Mouse (Mus musculus) kidney, adult 2 months (tissue): ENCODE data around the gene Ubash3b. TPM values are rescaled to one million over a fixed set of nuclear protein-coding genes. Genes with fewer than 3 reads are reported as not detected.

Experiments
- DNase-seq: peaks from one replicate; pipeline ENCODE4 v3.0.0; 2021
- H3K27ac ChIP-seq: fragments of 200-500 bp; 2 replicates; pipeline ENCODE4 v1.5.1; 2012; ENCODE audit warnings: low read depth, low read length, control low read depth, inconsistent platforms; ENCODE audit not compliant: insufficient read depth
- H3K27me3 ChIP-seq: fragments of 200-500 bp; replicated peaks from 2 replicates; pipeline ENCODE4 v1.6.1; 2012; ENCODE audit warnings: mild to moderate bottlenecking, moderate library complexity, low read length, inconsistent platforms; ENCODE audit not compliant: control insufficient read depth, insufficient read depth
- H3K36me3 ChIP-seq: fragments of 200-500 bp; 2 replicates; pipeline ENCODE4 v1.6.1; 2012; ENCODE audit warnings: mild to moderate bottlenecking, moderate library complexity, low read length, inconsistent platforms; ENCODE audit not compliant: control insufficient read depth, insufficient read depth
- H3K4me1 ChIP-seq: fragments of 200-500 bp; 2 replicates; pipeline ENCODE4 v1.6.1; 2011; ENCODE audit warnings: low read length; ENCODE audit not compliant: control insufficient read depth, insufficient read depth
- H3K4me3 ChIP-seq: fragments of 200-500 bp; 2 replicates; pipeline ENCODE4 v1.5.1; 2011; ENCODE audit warnings: mild to moderate bottlenecking, low read depth, low read length, control low read depth; ENCODE audit not compliant: insufficient read depth
- CTCF ChIP-seq: fragments of 200-500 bp; conservative IDR thresholded peaks from 2 replicates; pipeline ENCODE4 v1.5.1; 2011; ENCODE audit warnings: low read depth, mild to moderate bottlenecking, control low read depth, low read length, moderate library complexity, mixed read lengths; ENCODE audit not compliant: insufficient read depth, insufficient read length
- POLR2A ChIP-seq: fragments of 200-500 bp; IDR thresholded peaks from one replicate; pipeline ENCODE4 v1.6.1; 2011; ENCODE audit warnings: low read depth, low read length, control low read depth
- WGBS: fragments of 180-500 bp; shearing (Covaris S2); methylation state at CpG from one replicate; pipeline ENCODE4 v1.1.7; 2018; 5-methylcytosine and 5-hydroxymethylcytosine counted together
- polyA plus RNA-seq: library from polyadenylated mRNA; depleted of rRNA; stranded (reverse); fragments of >200 nt; gene quantifications from 2 replicates; pipeline ENCODE4 v1.2.3, GENCODE M21; 2012

The Ubash3b gene
- polyA plus RNA-seq, 1 experiment, result 2.3 TPM

GRCm38 (mm10) chr9:41020486-41020885, 141.0 kb downstream of the Ubash3b start:
- Histone ChIP-seq H3K27ac (no peak overlapping the region), H3K4me1 (peaks cover 3% of the 10 kb centered on the region; the same call in 1 of the 2 replicates), H3K4me3 (no peak overlapping the region), H3K27me3 (no peaks in the 10 kb centered on the region), H3K36me3 (peaks cover 2% of the 10 kb centered on the region; the same call in 1 of the 2 replicates)
- DNase-seq, result no peak
- WGBS, result 90% methylated on average over 3 of the region's 3 CpGs
- TF ChIP-seq POLR2A, result no peak

DNA sequence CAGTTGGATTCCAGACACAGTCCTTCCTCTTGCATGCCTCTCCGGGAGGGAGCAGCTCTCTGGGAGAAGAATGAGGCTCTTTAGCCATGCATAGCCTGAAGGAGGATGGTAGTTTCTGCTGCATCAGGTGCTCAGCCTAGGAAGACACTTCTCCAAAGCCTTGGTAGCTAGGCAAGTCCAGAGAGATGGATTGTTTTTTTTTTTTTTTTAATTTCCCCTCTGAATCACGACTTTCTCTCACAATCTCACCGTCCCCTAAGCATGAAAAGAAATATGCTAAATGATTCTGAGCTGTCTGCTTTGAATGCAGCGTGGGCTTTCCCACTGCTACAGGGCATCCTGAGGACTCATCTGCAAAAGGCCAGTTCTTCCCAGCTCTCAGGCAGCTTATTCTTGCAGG, 147.0 kb downstream of the Ubash3b start:
- Histone ChIP-seq H3K27ac (no peak overlapping the region), H3K36me3 (peaks cover 2% of the 10 kb centered on the region; the same call in 1 of the 2 replicates), H3K4me3 (no peak overlapping the region), H3K27me3 (no peaks in the 10 kb centered on the region), H3K4me1 (peaks cover 5% of the 10 kb centered on the region; the same call in 1 of the 2 replicates)
- DNase-seq, result no peak
- no peak for TF ChIP-seq CTCF
- no peak for TF ChIP-seq POLR2A
- 73% methylated on average over 4 of the region's 4 CpGs for WGBS

DNA sequence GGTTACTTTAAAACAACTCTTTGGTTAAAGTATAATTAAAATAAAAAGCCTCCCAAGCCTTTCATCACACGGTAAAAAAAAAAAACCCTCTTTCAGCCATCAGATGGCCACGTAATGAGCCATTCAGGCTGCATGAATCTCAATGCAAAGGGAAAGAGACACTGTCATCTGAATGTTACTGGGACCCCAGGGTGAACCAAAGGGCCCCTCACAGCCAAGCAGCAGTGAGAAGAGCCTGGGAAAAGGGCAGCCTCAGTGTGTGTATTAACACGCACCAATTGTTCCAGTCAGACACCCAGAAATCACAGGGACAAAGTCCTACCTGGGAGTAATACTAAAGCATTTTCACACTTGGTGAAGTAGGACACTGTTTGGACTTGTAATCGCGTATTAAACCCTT, 149.0 kb downstream of the Ubash3b start:
- H3K36me3 ChIP-seq, result no peaks in the 10 kb centered on the region
- H3K4me3 ChIP-seq, result no peak overlapping the region
- WGBS, result 57% methylated on average over 5 of the region's 5 CpGs
- peak; percentile 23 for DNase-seq
- H3K27me3 ChIP-seq, result no peaks in the 10 kb centered on the region
- H3K27ac ChIP-seq, result no peak overlapping the region
- TF ChIP-seq POLR2A (no peak), CTCF (no peak)
- peaks cover 5% of the 10 kb centered on the region; the same call in 1 of the 2 replicates for H3K4me1 ChIP-seq

DNA sequence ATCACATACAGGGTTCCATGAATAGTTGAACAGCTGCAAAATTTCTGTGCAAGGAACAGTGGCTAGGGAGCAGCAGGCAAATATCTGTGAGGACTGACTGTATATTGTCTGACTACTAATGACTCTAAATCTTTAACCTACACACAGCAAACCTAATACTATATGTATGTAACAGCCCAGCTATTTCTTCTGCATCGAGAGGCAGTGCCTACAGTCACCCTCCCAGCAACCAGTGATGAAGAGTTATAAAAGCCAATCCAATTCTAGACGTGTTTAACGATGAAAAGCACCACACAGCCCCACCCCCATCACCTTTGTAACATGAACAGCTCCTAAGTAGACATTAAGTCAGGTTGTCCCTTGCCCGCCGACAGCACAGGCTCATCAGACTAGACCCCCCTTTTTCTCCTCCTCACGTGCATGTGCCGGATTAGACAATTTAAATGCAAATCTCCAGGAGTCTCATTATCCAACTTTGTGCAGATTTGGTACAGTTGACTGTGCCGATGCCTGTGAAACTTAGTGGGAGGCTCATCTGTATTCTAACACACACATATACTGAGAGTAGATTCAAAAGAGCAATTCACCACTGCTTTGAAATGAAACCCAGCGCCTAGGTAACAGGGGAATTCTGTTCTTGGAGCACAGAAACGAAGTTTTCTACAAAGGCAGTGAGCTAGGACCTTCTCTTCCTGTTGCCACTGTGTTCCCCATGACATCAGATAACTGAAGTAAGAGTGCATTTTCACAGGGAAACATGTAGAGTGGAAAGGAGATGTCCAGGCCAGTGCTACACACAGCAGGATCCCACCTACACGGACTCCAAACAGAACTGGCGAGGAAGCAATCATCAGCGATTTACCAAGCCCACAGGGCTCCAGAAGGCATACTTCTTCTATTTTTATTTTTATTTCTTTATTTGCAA, 149.7 kb downstream of the Ubash3b start:
- no peaks in the 10 kb centered on the region for H3K36me3 ChIP-seq
- H3K27me3 ChIP-seq, result no peaks in the 10 kb centered on the region
- no peak overlapping the region for H3K27ac ChIP-seq
- no peak overlapping the region for H3K4me3 ChIP-seq
- peaks cover 5% of the 10 kb centered on the region; the same call in 1 of the 2 replicates for H3K4me1 ChIP-seq
- TF ChIP-seq POLR2A (no peak), CTCF (no peak)
- 60% methylated on average over 13 of the region's 13 CpGs for WGBS
- no peak for DNase-seq

- 35% methylated on average over 1 of the region's 1 CpGs for WGBS
- no peak overlapping the region for H3K27ac ChIP-seq
- peaks cover 2% of the 10 kb centered on the region; the same call in 1 of the 2 replicates for H3K4me1 ChIP-seq
- DNase-seq, result no peak
- TF ChIP-seq POLR2A (no peak), CTCF (no peak)
- no peaks in the 10 kb centered on the region for H3K27me3 ChIP-seq
- H3K36me3 ChIP-seq, result no peaks in the 10 kb centered on the region
- no peak overlapping the region for H3K4me3 ChIP-seq
These were observed 153.7 kb downstream of the Ubash3b start for GRCm38 (mm10) chr9:41007785-41008184.

DNA sequence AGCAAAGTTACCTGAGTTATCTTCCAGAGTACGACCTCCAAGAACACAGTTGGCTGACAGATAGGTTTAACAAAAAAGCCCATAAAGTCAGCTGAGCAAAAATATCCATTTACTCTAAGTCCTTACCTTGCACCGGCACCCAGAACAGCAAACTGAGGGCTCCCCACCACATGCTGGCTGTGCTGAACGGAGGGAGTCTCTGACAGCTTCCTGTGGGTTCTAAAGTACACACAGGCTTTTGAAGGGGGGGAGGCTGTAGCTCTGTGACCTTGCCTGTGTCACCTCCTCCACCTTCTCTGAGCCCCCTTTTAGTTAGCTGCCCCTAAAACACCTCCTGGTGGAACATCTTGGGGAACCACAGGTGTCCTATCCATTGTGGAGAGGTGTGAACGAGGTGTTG, 157.1 kb downstream of the Ubash3b start, which contains the start of gene Crtam:
Crtam (minus strand) TSS at position 214 of the 400 bp plus-strand sequence.
- Histone ChIP-seq H3K27me3 (no peaks in the 10 kb centered on the region), H3K4me3 (no peak within 1 kb of the TSS), H3K27ac (no peak within 1 kb of the TSS), H3K4me1 (no peaks in the 10 kb centered on the region), H3K36me3 (no peaks in the 10 kb centered on the region)
- TF ChIP-seq POLR2A, result no peak
- no peak for TF ChIP-seq CTCF
- no peak for DNase-seq
- WGBS, result 66% methylated on average over 4 of the region's 4 CpGs

DNA sequence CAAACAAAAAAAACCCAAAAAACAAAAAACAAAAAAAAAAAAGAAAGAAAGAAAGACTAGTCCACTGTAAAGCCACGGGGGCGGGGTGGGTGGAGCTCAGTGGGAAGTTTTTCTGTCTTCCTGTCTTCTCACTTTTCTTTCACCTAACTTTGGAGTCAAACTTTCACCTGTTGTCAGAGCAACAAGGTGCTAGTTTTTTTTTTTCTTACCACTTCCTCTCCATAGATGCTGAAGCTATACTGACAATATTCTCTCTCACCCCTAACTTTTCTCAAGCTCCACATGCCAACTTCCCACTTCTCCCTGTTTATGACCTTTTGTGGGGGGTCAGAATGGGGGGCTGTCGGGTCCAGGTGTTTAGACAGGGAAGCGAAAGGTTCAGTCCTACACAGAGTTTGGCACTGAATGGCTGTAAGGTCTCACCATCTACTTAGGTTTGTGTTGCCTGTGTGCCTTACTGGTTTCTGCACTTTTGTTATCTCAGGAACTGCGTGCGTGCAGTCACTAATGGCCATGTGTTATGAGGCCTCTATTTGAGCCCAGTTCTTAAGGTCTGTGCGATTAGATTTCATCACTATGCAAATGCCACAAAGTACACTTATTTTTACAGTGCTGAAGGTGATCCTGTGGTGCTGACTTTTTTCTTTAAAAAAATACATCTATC, 164.2 kb downstream of the Ubash3b start:
- TF ChIP-seq POLR2A (no peak), CTCF (no peak)
- Histone ChIP-seq H3K27me3 (no peaks in the 10 kb centered on the region; the same call in 1 of the 2 replicates), H3K4me3 (no peak overlapping the region), H3K27ac (no peak overlapping the region), H3K4me1 (no peaks in the 10 kb centered on the region), H3K36me3 (no peaks in the 10 kb centered on the region)
- no peak for DNase-seq
- 83% methylated on average over 7 of the region's 7 CpGs for WGBS
